Mouse (Mus musculus) ES-Bruce4 (cell line): ENCODE results near the gene Dnm1. TPM values are rescaled to one million over a fixed set of nuclear protein-coding genes. Genes with fewer than 3 reads are reported as not detected.
A peak's percentile ranks its signal among the peaks of the same experiment; 100 is the strongest.

Experiments
- H3K27ac ChIP-seq: 2 replicates; pipeline ENCODE4 v1.5.1; 2012; ENCODE audit warnings: low read length, inconsistent platforms; ENCODE audit not compliant: insufficient read depth
- H3K27me3 ChIP-seq: 2 replicates; pipeline ENCODE4 v1.6.1; 2012; ENCODE audit warnings: mild to moderate bottlenecking, low read length, inconsistent platforms; ENCODE audit not compliant: control insufficient read depth, poor library complexity, insufficient read depth, severe bottlenecking
- H3K36me3 ChIP-seq: 2 replicates; pipeline ENCODE4 v1.6.1; 2012; ENCODE audit warnings: inconsistent platforms, mild to moderate bottlenecking, low read length, moderate library complexity; ENCODE audit not compliant: control insufficient read depth, poor library complexity, insufficient read depth, severe bottlenecking
- H3K4me1 ChIP-seq: one replicate; pipeline ENCODE4 v1.8.1; 2011; ENCODE audit warnings: low read length; ENCODE audit not compliant: control insufficient read depth, insufficient read depth
- H3K4me3 ChIP-seq: 2 replicates; pipeline ENCODE4 v1.5.1; 2011; ENCODE audit warnings: low read depth, mild to moderate bottlenecking, low read length
- H3K9ac ChIP-seq: 2 replicates; pipeline ENCODE4 v1.6.1; 2012; ENCODE audit warnings: low read depth, mild to moderate bottlenecking, inconsistent platforms; ENCODE audit not compliant: poor library complexity, severe bottlenecking
- H3K9me3 ChIP-seq: replicated peaks from 2 replicates; pipeline ENCODE4 v1.6.1; 2012; ENCODE audit warnings: mild to moderate bottlenecking, low read length, inconsistent platforms; ENCODE audit not compliant: control insufficient read depth, poor library complexity, insufficient read depth, severe bottlenecking
- CTCF ChIP-seq: IDR thresholded peaks from one replicate; pipeline ENCODE4 v1.8.1; 2011; ENCODE audit warnings: low read depth, low read length
- EP300 ChIP-seq: IDR thresholded peaks from 2 replicates; pipeline ENCODE4 v1.6.1; 2011; ENCODE audit warnings: low read depth, low read length; ENCODE audit not compliant: insufficient read depth
- POLR2A ChIP-seq: IDR thresholded peaks from one replicate; pipeline ENCODE4 v1.8.1; 2011; ENCODE audit warnings: low read length; ENCODE audit not compliant: insufficient read depth
- polyA plus RNA-seq: library from polyadenylated mRNA; stranded (reverse); fragments of >200 nt; gene quantifications from 2 replicates; pipeline ENCODE4 v1.2.4, GENCODE M21; 2011; ENCODE audit warnings: low read depth; ENCODE audit not compliant: missing spikeins, insufficient read depth, insufficient read length

Dnm1 gene
- polyA plus RNA-seq, 1 experiment = 11.6 TPM

DNA sequence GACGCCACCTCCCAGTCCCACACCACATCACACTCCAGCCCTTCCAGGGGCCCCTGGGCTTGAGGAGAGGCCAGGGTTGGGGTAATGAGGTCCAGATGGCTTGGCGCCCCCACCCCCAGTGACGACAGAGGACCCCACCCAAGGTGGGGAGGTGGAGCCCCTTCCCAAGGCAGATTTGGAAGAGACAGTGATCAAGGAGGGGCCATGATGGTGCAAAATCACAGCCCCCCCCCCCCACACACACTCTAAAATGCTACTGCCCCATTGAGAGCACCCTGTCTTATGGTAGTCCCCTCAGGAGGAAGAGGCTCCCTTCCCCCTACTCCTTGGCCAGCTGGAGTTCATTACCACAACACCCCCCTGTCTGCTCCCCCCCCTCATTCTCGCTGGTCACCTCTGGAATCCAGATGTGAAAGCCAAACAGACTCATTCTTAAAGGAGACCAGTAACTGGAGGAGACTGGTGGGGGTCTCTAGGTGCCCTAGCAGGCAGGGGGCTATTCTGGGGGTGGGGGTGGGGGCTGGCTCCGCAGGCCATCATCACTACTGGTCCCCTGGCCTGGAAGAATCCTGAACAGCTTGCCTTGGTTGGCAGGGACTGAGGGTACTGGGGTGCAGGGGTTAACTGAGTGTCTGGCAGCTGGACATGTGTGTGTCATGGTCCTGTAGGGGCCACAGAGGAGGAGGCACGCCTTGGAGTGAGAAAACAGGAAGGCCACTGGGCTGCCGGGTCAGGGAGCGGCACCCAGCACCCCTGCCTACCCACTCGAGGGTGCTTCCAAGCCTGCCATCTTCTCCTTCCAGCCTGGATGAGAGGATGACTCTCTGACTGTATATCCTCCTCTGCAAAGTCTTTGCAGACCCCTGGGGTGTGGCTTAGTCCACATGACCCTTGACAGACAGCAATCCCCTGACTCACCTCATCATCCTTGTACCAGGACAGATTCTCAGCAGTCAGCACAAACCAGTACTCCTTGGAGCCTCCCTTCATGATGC is 33.3 kb downstream of the Dnm1 start:
- Histone ChIP-seq H3K4me1 (no peaks in the 10 kb centered on the region), H3K36me3 (no peaks in the 10 kb centered on the region), H3K4me3 (no peak overlapping the region), H3K27ac (no peak overlapping the region), H3K9me3 (no peaks in the 10 kb centered on the region), H3K27me3 (no peaks in the 10 kb centered on the region), H3K9ac (no peak overlapping the region)
- TF ChIP-seq EP300 (no peak), POLR2A (no peak), CTCF (no peak)

- Histone ChIP-seq H3K9me3 (no peaks in the 10 kb centered on the region), H3K36me3 (no peaks in the 10 kb centered on the region), H3K27ac (no peak overlapping the region), H3K4me1 (no peaks in the 10 kb centered on the region), H3K4me3 (no peak overlapping the region), H3K9ac (no peak overlapping the region), H3K27me3 (no peaks in the 10 kb centered on the region)
- TF ChIP-seq EP300 = no peak
- no peak for TF ChIP-seq CTCF
- no peak for TF ChIP-seq POLR2A
Observed at GRCm38 (mm10) chr2:32318709-32319585, 34.2 kb downstream of the Dnm1 start.

GRCm38 (mm10) chr2:32317791-32318417 is 35.2 kb downstream of the Dnm1 start:
- Histone ChIP-seq H3K36me3 (no peaks in the 10 kb centered on the region), H3K4me3 (peak overlapping the region; percentile 48), H3K27ac (no peak overlapping the region), H3K9me3 (no peaks in the 10 kb centered on the region), H3K4me1 (no peaks in the 10 kb centered on the region), H3K9ac (peak overlapping the region; percentile 38), H3K27me3 (no peaks in the 10 kb centered on the region)
- TF ChIP-seq CTCF (no peak), POLR2A (no peak), EP300 (no peak)

DNA sequence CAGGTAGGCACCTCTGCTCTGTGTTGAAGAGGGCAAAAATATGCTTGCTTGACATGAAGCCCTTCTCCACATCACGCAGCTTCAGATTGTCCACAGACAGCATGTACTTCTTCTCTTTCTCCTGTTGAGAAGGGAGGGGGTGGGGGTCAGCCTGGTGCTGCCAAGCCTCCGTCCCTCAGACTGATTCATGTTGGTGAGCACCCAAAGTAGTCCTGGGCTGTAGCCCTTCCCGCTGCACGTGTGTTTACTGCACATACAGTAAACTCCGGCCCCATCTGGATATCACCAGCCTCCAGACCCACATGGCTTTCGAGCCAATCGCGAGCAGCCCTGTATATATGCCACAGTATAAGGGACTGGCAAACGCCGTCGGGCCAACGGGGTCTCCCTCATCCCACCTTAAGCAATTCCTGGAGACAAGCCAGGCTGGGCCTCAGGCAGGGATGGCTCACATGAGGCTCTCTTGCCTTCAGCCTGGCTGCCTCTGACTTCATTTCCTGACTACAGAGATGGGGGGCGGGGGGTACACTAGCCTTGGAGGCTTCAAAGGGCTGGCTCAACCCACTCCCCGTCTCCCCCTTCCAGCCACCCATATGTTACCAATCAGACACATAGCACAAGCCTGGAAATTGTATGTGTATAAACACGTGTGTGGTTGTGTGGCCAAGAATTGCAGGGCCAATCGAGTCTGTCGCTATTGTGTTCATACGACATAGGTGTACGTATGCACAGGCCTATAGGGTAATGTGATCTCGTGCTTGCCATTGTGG is 36.1 kb downstream of the Dnm1 start:
- Histone ChIP-seq H3K4me1 (no peaks in the 10 kb centered on the region), H3K9ac (no peak overlapping the region), H3K27me3 (no peaks in the 10 kb centered on the region), H3K36me3 (no peaks in the 10 kb centered on the region), H3K27ac (no peak overlapping the region), H3K4me3 (no peak overlapping the region), H3K9me3 (no peaks in the 10 kb centered on the region)
- TF ChIP-seq EP300 (no peak), POLR2A (no peak), CTCF (no peak)

- Histone ChIP-seq H3K4me3 (no peak overlapping the region), H3K27me3 (no peaks in the 10 kb centered on the region), H3K9me3 (no peaks in the 10 kb centered on the region), H3K36me3 (no peaks in the 10 kb centered on the region), H3K27ac (no peak overlapping the region), H3K9ac (no peak overlapping the region), H3K4me1 (no peaks in the 10 kb centered on the region)
- no peak for TF ChIP-seq POLR2A
- TF ChIP-seq EP300 = no peak
- no peak for TF ChIP-seq CTCF
Observed at GRCm38 (mm10) chr2:32315751-32316150, 37.4 kb downstream of the Dnm1 start.
